Mouse (Mus musculus) lung, postnatal 36 days (tissue): ENCODE data around the gene A930002H24Rik.
"Not testable (repeated sequence)": the region's sequence is repeated elsewhere in the genome, so short reads cannot be mapped to it uniquely, and the experiment has no call there.

Experiments
- DNase-seq: peaks from one replicate; pipeline ENCODE4 v3.0.0; 2022; ENCODE audit warnings: mixed read lengths

Gene A930002H24Rik

GRCm38 (mm10) chr17:63863647-63864149 is at the start of gene A930002H24Rik:
Gene A930002H24Rik, minus strand, starts transcription at chr17:63863791.
- DNase-seq, result peak; percentile 99

DNA sequence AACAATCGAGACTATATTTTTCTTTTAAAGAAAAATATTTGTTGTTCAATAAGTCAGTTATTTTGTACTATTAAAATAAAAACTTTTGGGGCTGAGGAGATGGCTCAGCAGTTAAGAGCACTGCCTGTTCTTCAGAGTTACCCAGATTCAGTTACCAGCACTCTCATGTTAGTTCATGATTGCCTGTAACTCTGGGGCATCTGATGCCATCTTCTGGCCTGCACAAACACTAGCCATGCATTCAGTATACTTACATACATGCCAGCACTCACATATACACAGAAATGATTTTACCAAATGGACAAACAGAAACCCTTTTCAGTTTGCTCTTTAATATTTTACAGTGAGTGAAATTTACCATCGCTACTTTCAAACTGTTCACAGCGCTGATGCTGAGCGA is 45.7 kb upstream of the A930002H24Rik start:
- DNase-seq, result no peak

DNA sequence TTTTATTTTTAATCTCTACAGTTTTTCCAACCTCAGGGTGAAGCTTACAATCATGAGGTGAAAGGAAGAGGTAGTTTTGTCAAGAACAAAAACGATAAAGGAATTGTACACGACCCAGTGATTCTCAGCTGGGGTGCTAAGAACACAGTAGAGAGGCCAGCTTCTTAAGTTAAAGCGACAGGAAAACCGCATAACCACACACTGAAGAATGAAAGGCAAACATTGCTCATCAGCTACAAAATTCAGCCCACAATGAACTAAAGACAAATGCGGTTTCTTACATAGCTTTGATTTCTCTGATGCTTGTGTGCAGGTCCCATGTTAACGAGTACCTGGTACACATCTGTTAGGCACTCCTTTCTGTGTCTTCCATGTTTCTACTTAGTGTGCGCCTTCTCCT is 33.5 kb upstream of the A930002H24Rik start:
- no peak for DNase-seq

DNA sequence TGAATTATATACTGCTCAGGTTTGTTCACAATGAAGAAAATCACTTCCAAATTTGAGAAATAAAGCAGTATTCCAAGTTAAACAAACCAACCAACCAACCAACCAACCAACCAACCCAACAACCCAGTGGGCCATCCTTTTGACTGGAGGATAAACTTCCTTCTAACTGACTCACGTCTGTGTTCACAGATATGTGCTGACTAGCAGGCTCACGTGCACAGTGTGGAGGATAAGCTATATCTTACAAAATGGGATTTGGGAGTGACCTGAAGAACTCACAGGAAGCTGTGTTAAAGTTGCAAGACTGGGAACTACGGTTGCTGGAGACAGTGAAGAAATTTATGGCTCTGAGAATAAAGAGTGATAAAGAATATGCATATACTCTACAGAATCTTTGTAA is 32.2 kb upstream of the A930002H24Rik start:
- DNase-seq, result no peak

- no peak for DNase-seq
These were observed 27.0 kb upstream of the A930002H24Rik start for GRCm38 (mm10) chr17:63890611-63891010.

- DNase-seq, result no peak
These were observed 23.4 kb upstream of the A930002H24Rik start for GRCm38 (mm10) chr17:63886988-63887387.

DNA sequence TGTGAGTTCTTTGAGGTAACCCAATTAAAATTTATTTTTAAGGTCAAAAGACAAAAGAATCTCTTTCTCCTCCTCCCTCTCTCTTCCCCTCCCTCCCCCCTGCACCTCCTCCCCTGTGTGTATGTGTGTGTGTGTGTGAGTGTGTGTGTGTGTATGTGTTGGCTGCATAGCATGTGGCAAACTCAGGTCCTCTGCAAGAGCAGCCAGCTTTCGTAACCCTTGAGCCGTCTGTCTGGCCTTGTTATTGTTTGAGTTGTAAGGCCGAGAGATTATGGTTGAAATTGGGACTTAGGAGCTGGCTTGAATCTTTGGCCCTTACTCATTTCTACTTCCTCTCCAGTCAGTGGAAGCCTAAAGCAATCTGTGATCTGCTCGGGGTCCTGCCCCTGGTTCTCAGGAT is 16.4 kb upstream of the A930002H24Rik start:
- DNase-seq, result no peak

GRCm38 (mm10) chr17:63878889-63879288 is 15.3 kb upstream of the A930002H24Rik start:
- DNase-seq, result no peak

DNA sequence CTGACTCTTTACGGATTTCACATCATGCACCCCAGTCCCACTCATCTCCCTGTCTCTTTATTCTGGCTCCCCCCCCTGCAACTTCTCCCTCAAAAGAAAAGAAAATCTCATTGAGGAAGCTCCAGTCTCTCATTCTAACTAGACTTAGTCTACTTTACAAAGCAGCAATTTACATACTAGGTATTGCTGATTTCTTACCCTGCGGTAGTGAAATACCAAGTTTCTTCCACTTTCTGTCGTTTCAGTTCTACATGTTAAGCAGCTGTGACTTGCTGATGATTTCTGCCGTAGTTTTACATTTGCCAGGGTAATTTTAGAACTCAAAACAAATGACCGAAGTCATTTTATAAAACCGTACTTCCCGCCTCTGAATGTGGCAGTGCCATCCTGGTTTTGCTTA is 8.2 kb upstream of the A930002H24Rik start:
- DNase-seq, result no peak

DNA sequence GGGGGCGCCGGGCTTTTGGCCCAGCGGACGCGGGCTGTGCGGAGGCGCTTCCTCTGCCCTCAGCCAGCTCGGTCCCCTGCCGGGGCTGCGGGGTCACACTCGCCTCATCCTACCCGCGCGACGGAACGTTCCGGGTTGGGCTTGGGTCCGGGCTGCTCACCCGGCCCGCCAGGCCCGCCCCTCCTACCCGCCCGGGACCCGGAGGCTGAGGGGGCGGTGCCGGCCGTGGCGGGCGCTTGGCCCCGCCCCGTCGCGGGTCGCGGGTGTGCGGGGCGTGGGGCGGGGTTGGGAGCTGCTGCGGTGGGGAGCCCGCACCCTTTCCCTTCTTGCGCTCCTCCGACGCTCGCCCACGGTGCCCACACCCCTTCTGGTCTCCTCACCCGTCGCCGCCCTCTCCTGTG is 580 bp upstream of the A930002H24Rik start:
- DNase-seq, result peak; percentile 32

DNA sequence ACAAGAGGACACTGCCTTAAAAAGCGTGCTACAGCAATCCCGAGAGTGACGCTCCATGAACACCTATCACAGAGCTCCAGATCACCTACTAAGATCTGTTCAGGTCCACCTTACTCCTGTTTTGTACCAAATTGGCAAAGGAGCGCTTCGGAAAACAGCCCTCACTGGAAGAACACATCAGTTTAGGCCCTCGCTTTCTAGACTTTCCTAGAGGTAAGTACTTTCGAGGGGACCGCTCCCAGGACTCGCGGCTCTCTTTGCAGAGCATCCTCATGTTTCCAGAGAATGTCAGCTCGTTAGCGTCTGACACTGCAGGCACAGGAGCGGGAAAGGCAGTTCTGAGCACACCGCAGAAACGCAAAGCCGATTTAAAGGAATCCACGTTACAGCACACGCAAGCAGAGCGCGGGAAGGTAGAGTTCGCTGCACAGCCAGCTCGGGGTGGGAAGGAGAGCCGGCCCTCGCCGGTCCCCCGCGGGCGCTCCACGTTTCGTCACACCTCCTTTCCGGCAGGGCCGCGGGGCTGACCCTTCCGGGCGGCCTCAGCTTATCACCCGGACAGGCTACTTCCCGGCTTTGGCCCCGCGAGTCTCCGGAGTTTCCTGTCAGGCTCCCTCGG is 470 bp downstream of the A930002H24Rik start, which contains the start of gene Fer:
Fer (plus strand) TSS at position 51 of the 619 bp plus-strand sequence.
- no peak for DNase-seq

- DNase-seq, result no peak
These were observed 1.2 kb downstream of the A930002H24Rik start for GRCm38 (mm10) chr17:63862399-63862798.

GRCm38 (mm10) chr17:63860988-63861387 is 2.6 kb downstream of the A930002H24Rik start:
- DNase-seq, result no peak

DNA sequence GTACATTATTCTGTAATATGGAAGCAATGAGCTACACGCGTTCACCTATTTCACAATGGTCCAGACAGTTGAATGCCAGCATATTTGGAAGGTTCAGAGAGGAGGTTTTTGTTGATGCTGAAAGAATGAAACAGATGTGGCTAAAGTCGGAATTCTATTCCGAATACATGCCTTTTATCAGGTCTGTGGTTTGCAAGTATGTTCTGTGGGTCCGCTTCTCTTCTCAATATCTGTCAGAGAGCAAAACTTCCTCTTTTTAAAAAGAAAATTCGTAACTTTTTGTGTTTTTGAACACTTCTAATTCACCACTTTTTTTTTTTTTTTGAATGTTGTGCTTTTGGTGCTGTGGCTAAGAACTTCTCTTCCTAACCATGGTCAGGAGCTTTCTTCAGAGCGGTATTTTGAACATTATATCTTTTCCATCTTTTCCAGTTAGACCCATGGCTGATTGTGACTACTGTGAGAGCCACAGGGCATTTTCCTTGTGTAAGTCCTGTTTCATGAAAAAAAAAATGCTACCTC is 6.5 kb downstream of the A930002H24Rik start:
- no peak for DNase-seq

GRCm38 (mm10) chr17:63850016-63850415 is 13.6 kb downstream of the A930002H24Rik start:
- peak; percentile 24 for DNase-seq

GRCm38 (mm10) chr17:63849566-63849965 is 14.0 kb downstream of the A930002H24Rik start:
- DNase-seq, result peak; percentile 92

DNA sequence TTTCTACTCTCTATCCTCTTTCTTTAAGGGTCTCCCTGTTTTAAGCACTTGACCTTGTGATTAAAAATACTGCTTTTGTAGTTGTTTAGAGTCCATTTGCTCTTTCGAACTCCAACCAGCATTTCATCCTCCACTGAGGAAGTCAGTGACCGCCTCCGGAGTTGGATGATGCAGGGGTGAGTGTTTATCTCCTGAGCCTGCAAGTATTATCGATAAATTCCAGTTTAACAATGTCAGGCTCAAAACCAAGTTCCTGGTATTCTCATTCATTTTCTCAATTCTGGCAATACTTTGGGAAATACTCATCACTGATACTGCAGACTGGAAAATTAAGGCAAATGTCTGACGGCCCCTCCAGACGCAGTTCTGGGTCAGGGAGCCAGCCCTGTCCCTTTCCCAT is 14.4 kb downstream of the A930002H24Rik start:
- no peak for DNase-seq

DNA sequence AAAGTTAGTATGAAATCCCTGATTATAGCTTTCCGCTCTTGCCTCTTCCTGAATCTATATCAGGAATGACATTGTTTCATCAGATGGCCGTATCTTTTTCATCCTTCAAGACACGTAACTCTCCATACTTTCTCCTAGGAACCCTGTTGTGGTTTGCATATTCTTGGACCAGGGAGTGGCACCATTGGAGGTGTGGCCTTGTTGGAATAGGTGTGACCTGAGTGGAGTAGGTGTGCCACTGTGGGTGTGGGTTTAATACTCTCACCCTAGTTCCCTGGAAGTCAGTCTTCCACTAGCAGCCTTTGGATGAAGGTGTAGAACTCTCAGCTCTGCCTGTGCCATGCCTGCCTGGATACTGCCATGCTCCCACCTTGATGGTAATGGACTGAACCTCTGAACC is 17.8 kb downstream of the A930002H24Rik start:
- not testable (repeated sequence) for DNase-seq

GRCm38 (mm10) chr17:63844936-63845335 is 18.7 kb downstream of the A930002H24Rik start:
- no peak for DNase-seq

GRCm38 (mm10) chr17:63842226-63842625 is 21.4 kb downstream of the A930002H24Rik start:
- no peak for DNase-seq

DNA sequence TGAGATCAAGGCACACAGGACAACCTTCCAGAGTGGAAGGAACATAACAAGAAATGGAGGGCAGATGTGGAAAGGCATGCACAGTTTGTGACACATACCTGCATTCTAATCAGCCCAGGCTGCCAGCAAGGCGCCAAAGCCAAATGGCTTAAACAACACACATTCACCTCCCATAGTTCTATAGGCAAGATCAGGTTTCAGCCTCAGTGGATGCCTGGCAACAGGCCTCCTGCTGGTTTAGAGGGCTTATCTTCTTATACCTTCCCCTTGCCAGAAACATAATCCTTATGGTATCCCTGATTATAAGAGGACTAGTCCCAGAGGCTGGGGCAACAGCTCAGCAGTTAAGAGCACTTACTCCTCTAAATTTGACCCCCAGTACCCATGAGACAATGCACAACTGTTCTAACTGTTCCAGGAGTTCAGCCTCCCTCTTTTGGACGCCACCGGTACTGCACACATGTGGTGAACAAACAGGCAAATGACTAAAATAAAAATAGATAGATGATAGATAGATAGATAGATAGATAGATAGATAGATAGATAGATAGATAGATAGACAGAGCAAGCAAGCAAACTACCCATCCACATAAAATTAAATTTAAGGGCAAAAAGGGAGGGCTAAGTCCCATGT is 23.8 kb downstream of the A930002H24Rik start:
- no peak for DNase-seq

GRCm38 (mm10) chr17:63838144-63838543 is 25.4 kb downstream of the A930002H24Rik start:
- no peak for DNase-seq

GRCm38 (mm10) chr17:63836641-63837040 is 26.9 kb downstream of the A930002H24Rik start:
- DNase-seq, result no peak

GRCm38 (mm10) chr17:63836223-63836622 is 27.4 kb downstream of the A930002H24Rik start:
- DNase-seq, result no peak
